Mouse (Mus musculus) right cerebral cortex, postnatal 10 days (tissue): ENCODE results near the gene Ndufa13.
"Not testable (repeated sequence)": the region's sequence is repeated elsewhere in the genome, so short reads cannot be mapped to it uniquely, and the experiment has no call there.

Source experiments
- DNase-seq, 2 experiments: peaks; one replicate each; pipeline ENCODE4 v3.0.0; 2021; ENCODE audit warnings: low spot score in 2 of 2

Gene Ndufa13

DNA sequence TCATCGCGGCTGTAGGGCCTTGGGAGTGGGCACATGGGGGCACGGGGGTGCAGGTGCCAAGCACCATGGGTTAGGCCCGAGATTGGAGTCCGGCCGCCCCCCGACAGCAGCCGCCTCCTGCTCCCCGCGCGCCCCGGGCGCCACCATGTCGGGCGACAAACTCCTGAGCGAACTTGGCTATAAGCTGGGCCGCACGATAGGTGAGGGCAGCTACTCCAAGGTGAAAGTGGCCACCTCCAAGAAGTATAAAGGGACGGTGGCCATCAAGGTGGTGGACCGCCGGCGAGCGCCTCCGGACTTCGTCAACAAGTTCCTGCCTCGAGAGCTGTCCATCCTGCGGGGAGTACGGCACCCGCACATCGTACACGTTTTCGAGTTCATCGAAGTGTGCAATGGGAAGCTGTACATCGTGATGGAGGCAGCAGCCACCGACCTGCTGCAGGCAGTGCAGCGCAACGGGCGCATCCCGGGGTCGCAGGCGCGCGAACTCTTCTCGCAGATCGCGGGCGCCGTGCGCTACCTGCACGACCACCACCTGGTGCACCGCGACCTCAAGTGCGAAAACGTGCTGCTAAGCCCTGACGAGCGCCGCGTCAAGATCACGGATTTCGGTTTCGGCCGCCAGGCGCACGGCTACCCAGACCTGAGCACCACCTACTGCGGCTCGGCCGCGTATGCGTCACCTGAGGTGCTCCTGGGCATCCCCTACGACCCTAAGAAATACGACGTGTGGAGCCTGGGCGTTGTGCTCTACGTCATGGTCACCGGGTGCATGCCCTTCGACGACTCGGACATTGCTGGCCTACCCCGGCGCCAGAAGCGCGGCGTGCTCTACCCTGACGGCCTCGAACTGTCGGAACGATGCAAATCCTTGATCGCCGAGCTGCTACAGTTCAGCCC lies at the start of gene Ndufa13, which contains the start of the genes Tssk6 and Yjefn3:
Gene Ndufa13 (minus strand): TSS at position 396 of the 900 bp plus-strand sequence.
Gene Tssk6 (plus strand): TSS at position 22 of the 900 bp plus-strand sequence.
Gene Yjefn3 (minus strand): TSS at position 550 of the 900 bp plus-strand sequence.
- no peak for DNase-seq

DNA sequence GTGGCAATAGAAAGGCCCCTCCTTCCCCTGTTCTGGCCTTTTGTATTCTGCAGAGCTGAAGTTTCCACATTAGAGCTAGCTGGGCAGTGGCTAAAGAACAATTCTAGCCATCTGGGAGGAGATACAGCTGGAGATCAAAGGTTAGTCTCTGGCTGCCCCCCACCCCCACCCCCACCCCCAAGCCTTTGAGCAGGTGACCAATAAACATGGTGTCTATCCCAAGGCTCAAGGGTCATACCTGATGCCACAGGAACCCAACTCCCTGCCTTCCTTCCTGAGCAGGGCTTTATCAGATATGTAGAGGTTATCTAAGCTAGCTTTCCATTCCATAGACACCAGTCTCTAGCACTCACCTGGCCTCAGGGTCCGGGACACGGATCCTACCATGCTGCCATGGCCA lies 47.9 kb upstream of the Ndufa13 start:
- DNase-seq: no peak

GRCm38 (mm10) chr8:69942495-69942894 lies 40.1 kb upstream of the Ndufa13 start:
- not testable (repeated sequence) for DNase-seq

DNA sequence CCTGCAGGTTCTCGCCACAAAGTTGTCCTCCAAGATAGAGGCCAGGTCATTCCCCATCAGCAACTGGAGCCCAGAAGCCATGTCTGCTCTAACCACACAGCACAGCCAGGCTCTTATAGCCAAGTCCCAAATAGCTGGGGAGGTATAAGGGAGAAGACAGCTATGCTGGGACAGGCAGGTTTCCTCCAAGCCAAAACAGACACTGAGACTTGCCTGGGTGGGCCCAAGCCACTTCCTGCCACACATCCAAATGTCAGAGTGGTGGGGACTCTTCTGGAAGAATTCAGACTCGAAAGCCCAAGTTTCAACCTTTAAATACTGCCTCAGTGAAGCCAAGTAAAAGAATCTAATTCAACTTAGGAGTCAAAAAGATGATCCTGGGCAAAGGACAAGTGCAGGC lies 38.0 kb upstream of the Ndufa13 start:
- DNase-seq: no peak

- no peak for DNase-seq
These were observed 37.3 kb upstream of the Ndufa13 start for GRCm38 (mm10) chr8:69939633-69940032.

GRCm38 (mm10) chr8:69938245-69938982 lies 36.1 kb upstream of the Ndufa13 start:
- DNase-seq: no peak

- DNase-seq: no peak
These were observed 35.1 kb upstream of the Ndufa13 start for GRCm38 (mm10) chr8:69937466-69937865.

DNA sequence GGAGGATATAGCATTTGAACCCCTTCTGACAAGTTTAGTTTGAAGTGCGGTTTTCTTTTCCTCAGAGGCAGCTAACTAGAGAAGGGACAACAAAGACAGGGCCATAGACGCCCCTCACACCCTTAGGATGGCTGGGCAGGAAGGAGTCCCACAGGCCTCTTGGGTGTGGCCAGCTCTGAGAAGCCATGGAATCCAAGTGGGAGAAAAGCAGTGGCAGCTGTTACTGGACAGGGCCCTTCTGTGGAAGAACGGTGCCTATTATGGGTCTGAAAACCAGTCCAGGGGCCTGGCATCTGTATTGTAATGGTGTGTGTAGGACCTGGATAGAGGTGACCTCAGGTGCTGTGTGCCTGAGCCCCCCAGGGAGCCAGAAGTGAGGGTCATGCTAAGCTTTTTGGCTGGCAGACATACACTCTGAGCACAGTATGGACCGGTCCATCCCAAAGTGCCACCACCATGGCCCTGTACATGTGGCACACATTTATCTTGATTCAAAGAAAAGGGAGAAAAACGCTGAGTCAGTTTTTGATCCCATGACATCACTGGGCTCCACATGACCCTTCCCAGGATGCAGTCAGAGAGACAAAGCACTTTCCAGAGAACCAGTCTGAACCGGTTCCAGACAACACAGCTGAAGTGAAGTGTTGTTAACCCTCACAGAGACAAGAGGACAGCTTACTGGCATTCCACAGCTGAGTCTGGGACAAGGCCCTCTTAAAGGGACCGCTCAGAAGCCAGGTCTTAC lies 33.9 kb upstream of the Ndufa13 start:
- no peak for DNase-seq

DNA sequence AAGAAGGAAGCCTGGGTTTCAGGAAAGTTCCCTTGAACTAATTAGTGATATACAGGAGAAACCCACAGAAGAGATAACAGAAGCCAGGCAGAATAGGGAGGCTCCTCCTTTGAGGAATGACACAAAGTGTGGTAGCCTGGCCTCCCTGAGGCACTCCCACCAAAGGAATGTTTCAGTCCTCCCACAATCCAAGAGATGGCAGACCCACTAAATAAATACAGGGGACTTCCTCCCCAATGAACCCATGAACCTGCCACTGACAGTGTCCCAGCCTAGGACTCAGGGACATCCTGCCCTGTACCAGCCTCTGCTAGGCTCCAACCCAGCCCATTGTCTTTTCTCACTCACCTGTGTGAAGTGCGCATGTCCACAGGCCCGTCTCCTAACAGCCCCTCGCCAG lies 33.1 kb upstream of the Ndufa13 start:
- DNase-seq: no peak

DNA sequence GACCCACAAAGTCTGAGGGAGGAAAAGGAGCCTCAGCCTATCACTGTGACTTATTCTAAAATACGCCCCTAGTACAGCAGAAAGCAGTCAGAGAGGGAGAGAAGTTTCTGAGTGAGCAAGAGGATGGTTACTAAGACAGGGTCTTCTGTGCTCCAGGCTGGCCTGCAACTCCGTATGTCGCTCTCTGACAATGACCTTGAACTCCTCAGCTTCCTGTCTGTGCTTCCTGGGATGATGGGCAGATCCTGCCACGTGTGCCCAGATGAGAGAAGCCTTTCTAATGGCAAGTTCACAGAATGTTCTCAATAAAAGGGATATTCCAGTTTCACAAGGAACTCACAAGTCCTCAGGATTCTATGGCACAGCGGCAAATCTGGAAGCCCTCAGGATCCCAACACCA lies 32.2 kb upstream of the Ndufa13 start:
- no peak for DNase-seq

- no peak for DNase-seq
These were observed 31.5 kb upstream of the Ndufa13 start for GRCm38 (mm10) chr8:69933811-69934210.

GRCm38 (mm10) chr8:69926901-69927300 lies 24.5 kb upstream of the Ndufa13 start:
- no peak for DNase-seq

- DNase-seq: no peak
These were observed 21.6 kb upstream of the Ndufa13 start for GRCm38 (mm10) chr8:69923986-69924385.

DNA sequence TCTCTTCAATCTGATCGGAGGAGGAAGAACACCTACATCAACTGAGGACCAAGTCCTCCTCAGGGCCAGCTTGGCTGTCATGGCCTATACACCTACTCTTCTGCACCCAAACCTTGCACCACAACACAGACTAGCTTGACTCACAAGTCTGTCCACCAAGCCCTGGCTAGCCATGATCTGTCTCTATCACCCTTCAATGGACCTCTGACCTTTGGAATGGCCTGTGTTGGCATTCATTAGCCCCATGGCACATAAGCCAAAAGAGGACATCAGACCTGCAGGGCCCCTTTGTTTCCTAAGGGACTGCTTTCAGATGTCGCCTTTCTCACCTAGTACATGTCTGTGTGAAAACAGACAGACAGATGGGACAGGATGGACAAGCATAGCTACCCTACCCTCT lies 18.8 kb upstream of the Ndufa13 start:
- no peak for DNase-seq

- DNase-seq: peak; percentile 56 to 73
These were observed 17.7 kb upstream of the Ndufa13 start for GRCm38 (mm10) chr8:69919876-69920662.

DNA sequence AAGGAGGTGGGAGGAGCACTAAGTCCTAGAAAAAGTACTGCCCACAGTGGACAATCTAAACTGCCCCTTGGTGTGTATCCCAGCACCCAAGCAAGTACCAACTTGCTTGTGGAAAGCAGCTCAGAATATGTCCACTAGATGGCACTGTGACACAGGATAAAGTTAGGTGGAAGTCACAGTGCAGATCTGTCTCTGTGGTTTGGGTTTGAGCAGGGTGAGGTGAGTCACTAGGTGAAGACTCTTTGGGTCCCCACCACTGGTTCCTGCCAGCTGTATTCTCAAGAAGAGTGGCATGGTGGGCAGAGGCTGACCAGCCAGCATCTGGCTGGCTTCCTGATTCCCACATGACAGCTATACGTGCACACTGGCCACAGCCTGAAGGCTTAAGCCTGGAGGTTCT lies 16.7 kb upstream of the Ndufa13 start:
- DNase-seq: peak; percentile 82

DNA sequence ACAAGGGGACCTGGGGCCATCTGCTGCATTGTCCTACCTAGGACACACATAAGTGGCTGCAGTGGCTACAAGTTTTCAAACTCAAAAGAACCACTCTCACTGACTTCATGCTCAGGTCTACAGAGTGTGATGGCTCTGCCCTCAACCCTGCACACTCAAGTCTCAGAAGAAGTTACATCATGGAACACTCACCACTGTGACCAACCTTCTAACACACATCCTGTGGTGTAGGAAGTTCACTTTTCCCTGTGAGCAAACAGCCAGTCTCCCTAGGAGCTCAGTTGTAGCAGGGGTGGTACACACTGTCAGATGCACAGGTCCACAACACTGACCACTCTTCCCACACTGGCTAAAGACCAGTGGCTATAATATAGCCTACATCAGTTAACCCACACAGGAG lies 16.1 kb upstream of the Ndufa13 start:
- DNase-seq: no peak

- peak; percentile 70 to 73 for DNase-seq
These were observed 13.4 kb upstream of the Ndufa13 start for GRCm38 (mm10) chr8:69915748-69916147.

- DNase-seq: no peak
These were observed 12.2 kb upstream of the Ndufa13 start for GRCm38 (mm10) chr8:69914526-69914925.

DNA sequence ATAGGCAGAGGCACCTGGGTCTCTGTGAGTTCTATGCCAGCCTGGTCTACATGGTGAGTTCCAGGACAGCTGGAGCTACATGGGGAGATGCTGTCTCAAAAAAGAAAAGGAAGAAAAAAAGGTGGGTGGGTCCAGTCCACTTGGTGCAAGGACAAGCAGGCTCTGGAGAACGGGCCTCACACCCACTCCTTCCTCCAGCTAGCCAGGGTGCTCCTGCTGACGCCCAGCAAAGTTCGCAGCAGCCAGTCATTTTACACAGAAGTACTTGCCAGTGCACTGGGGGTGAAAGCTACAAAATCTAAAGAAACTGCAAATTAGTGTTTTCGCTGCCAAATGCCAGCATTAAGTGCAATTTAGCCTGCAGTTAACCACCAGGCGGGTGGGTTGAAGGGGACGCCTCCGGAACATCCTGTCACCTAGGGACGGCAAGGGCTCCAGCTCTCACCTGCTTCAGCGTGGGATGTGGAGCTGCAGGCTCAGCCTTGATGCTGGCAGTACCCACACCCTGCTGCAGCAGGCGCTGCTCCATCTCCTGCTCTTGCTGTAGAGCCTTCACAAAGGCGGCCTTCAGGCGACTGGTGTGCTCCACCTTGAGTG lies 10.2 kb upstream of the Ndufa13 start:
- no peak for DNase-seq

DNA sequence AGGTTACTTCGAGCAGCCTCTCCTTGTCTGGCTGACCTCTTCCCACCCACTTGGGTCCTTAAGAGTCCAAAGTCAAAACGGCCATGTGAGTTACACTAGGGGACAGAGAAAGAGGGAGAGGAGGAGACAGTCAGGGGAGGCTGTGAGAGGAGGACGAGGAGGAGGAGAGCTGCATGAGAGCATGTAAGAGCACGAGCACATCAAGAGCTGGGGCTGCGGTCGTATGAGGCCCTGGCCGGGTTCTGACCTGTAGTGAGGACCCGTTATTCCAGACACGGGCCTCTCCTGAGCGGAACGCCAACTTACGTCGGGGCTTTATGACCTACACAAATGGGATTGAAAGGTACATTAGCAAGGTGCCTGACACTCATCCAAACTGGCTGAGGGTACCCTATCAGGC lies 9.6 kb upstream of the Ndufa13 start:
- DNase-seq: no peak
